Mouse (Mus musculus) embryonic facial prominence, embryonic 13.5 days (tissue): ENCODE results near the gene Cdc45. TPM values are rescaled to one million over a fixed set of nuclear protein-coding genes. Genes with fewer than 3 reads are reported as not detected.

Experiments used
- ATAC-seq: fragments of 200-750 bp; cut with Nextera tagmentation; 2 replicates; pipeline ENCODE4 v1.8.0; 2017; ENCODE audit warnings: low read depth; ENCODE audit not compliant: insufficient number of reproducible peaks, insufficient read depth, low FRiP score, low TSS enrichment
- H3K27ac ChIP-seq: fragments of 300-500 bp; sonication (generic); 2 replicates; pipeline ENCODE4 v1.5.1; 2015; ENCODE audit warnings: moderate library complexity, mild to moderate bottlenecking, inconsistent platforms
- H3K27me3 ChIP-seq: fragments of 300-500 bp; sonication (generic); 2 replicates; pipeline ENCODE4 v1.6.1; 2015; ENCODE audit warnings: mild to moderate bottlenecking, inconsistent platforms
- H3K36me3 ChIP-seq: fragments of 300-500 bp; sonication (generic); 2 replicates; pipeline ENCODE4 v1.6.1; 2015; ENCODE audit warnings: mild to moderate bottlenecking, inconsistent platforms
- H3K4me1 ChIP-seq: fragments of 300-500 bp; sonication (generic); 2 replicates; pipeline ENCODE4 v1.6.1; 2015; ENCODE audit warnings: inconsistent platforms
- H3K4me2 ChIP-seq: fragments of 300-500 bp; sonication (generic); 2 replicates; pipeline ENCODE4 v1.6.1; 2015; ENCODE audit warnings: moderate library complexity, mild to moderate bottlenecking, inconsistent platforms
- H3K4me3 ChIP-seq: fragments of 300-500 bp; sonication (generic); 2 replicates; pipeline ENCODE4 v1.5.1; 2015; ENCODE audit warnings: mild to moderate bottlenecking, inconsistent platforms
- H3K9ac ChIP-seq: fragments of 300-500 bp; sonication (generic); 2 replicates; pipeline ENCODE4 v1.6.1; 2015; ENCODE audit warnings: mild to moderate bottlenecking, inconsistent platforms
- H3K9me3 ChIP-seq: fragments of 300-500 bp; sonication (generic); 2 replicates; pipeline ENCODE4 v1.6.1; 2016; ENCODE audit warnings: inconsistent platforms
- WGBS: fragments of 180-500 bp; shearing (Covaris S2); methylation state at CpG from one replicate; pipeline ENCODE4 v1.1.7; 2015; ENCODE audit warnings: mixed read lengths; 5-methylcytosine and 5-hydroxymethylcytosine counted together
- polyA plus RNA-seq: library from polyadenylated mRNA; unstranded; fragments of >200 nt; fragmentation: Nextera tagmentation; extraction: Ambion mirVana; gene quantifications from 2 replicates; pipeline ENCODE4 v1.2.1, GENCODE M21; 2015

Cdc45 gene
- polyA plus RNA-seq, 1 experiment from 2014 or later: 47.8 TPM

GRCm38 (mm10) chr16:18822925-18823324 lies 11.1 kb upstream of the Cdc45 start:
- no peaks in the 10 kb centered on the region for H3K9me3 ChIP-seq
- WGBS: 88% methylated on average over 4 of the region's 4 CpGs
- H3K27me3 ChIP-seq: no peaks in the 10 kb centered on the region
- peaks cover 96% of the 10 kb centered on the region for H3K36me3 ChIP-seq
- no peak overlapping the region for H3K4me2 ChIP-seq
- H3K27ac ChIP-seq: no peak overlapping the region
- ATAC-seq: no peak
- H3K4me1 ChIP-seq: no peaks in the 10 kb centered on the region
- no peak overlapping the region for H3K9ac ChIP-seq
- H3K4me3 ChIP-seq: no peak overlapping the region

- Histone ChIP-seq H3K36me3 (peaks cover 96% of the 10 kb centered on the region), H3K4me2 (no peak overlapping the region), H3K27ac (no peak overlapping the region), H3K4me3 (no peak overlapping the region), H3K9ac (no peak overlapping the region), H3K4me1 (no peaks in the 10 kb centered on the region), H3K9me3 (no peaks in the 10 kb centered on the region), H3K27me3 (no peaks in the 10 kb centered on the region)
- 85% methylated on average over 1 of the region's 1 CpGs for WGBS
- ATAC-seq: no peak
These were observed 10.6 kb upstream of the Cdc45 start for GRCm38 (mm10) chr16:18822356-18822755.

GRCm38 (mm10) chr16:18812385-18812910 lies 661 bp upstream of the Cdc45 start:
- no peaks in the 10 kb centered on the region for H3K9me3 ChIP-seq
- no peak for ATAC-seq
- H3K4me3 ChIP-seq: peak overlapping the region; percentile 80
- H3K9ac ChIP-seq: peak overlapping the region; percentile 91
- H3K27ac ChIP-seq: peak overlapping the region; percentile 75
- peak overlapping the region; percentile 85 for H3K4me2 ChIP-seq
- no peaks in the 10 kb centered on the region for H3K27me3 ChIP-seq
- WGBS: 2% methylated on average over 31 of the region's 31 CpGs
- H3K36me3 ChIP-seq: peaks cover 44% of the 10 kb centered on the region
- peaks cover 21% of the 10 kb centered on the region for H3K4me1 ChIP-seq

GRCm38 (mm10) chr16:18811032-18811431 lies 755 bp downstream of the Cdc45 start:
- ATAC-seq: peak; percentile 4; the same call in 1 of the 2 replicates
- 8% methylated on average over 5 of the region's 5 CpGs for WGBS
- Histone ChIP-seq H3K9me3 (no peaks in the 10 kb centered on the region), H3K27ac (no peak overlapping the region), H3K4me1 (peaks cover 21% of the 10 kb centered on the region), H3K4me2 (peak overlapping the region; percentile 85), H3K9ac (peak overlapping the region; percentile 91), H3K4me3 (peak overlapping the region; percentile 80), H3K27me3 (no peaks in the 10 kb centered on the region), H3K36me3 (peaks cover 41% of the 10 kb centered on the region)

- Histone ChIP-seq H3K36me3 (peaks cover 43% of the 10 kb centered on the region), H3K27ac (no peak overlapping the region), H3K9ac (0 out of 2 replicates have a peak overlapping the region, but pooled peaks have one; percentile 21), H3K4me2 (no peak overlapping the region), H3K4me3 (no peak overlapping the region), H3K27me3 (no peaks in the 10 kb centered on the region), H3K9me3 (no peaks in the 10 kb centered on the region), H3K4me1 (peaks cover 21% of the 10 kb centered on the region)
- ATAC-seq: no peak
- 85% methylated on average over 5 of the region's 5 CpGs for WGBS
These were observed 2.8 kb downstream of the Cdc45 start for GRCm38 (mm10) chr16:18809001-18809400.

- no peak for ATAC-seq
These were observed 6.0 kb downstream of the Cdc45 start for GRCm38 (mm10) chr16:18805746-18806145.

GRCm38 (mm10) chr16:18798841-18799240 lies 12.9 kb downstream of the Cdc45 start:
- no peak overlapping the region for H3K9ac ChIP-seq
- H3K4me2 ChIP-seq: no peak overlapping the region
- 65% methylated on average over 2 of the region's 2 CpGs for WGBS
- H3K4me3 ChIP-seq: no peak overlapping the region
- H3K9me3 ChIP-seq: no peaks in the 10 kb centered on the region
- H3K36me3 ChIP-seq: peaks cover 82% of the 10 kb centered on the region
- no peaks in the 10 kb centered on the region for H3K4me1 ChIP-seq
- no peak overlapping the region for H3K27ac ChIP-seq
- ATAC-seq: no peak
- H3K27me3 ChIP-seq: no peaks in the 10 kb centered on the region

More at GRCm38 (mm10) chr16:18805746-18806145, 6.0 kb downstream of the Cdc45 start:
- H3K27me3 ChIP-seq: no peaks in the 10 kb centered on the region
- H3K4me2 ChIP-seq: no peak overlapping the region
- no peak overlapping the region for H3K4me3 ChIP-seq
- H3K9ac ChIP-seq: no peak overlapping the region
- H3K27ac ChIP-seq: no peak overlapping the region
- H3K4me1 ChIP-seq: peaks cover 4% of the 10 kb centered on the region; the same call in 1 of the 2 replicates
- peaks cover 59% of the 10 kb centered on the region for H3K36me3 ChIP-seq
- WGBS: 98% methylated on average over 2 of the region's 2 CpGs
- H3K9me3 ChIP-seq: no peaks in the 10 kb centered on the region

GRCm38 (mm10) chr16:18798151-18798550 lies 13.6 kb downstream of the Cdc45 start:
- H3K9ac ChIP-seq: no peak overlapping the region
- ATAC-seq: no peak
- 83% methylated on average over 5 of the region's 5 CpGs for WGBS

GRCm38 (mm10) chr16:18796645-18797044 lies 15.1 kb downstream of the Cdc45 start:
- Histone ChIP-seq H3K9ac (peak overlapping the region; percentile 54; the same call in 1 of the 2 replicates), H3K27ac (no peak overlapping the region; the same call in 1 of the 2 replicates), H3K4me1 (no peaks in the 10 kb centered on the region), H3K36me3 (peaks cover 95% of the 10 kb centered on the region), H3K4me3 (no peak overlapping the region), H3K9me3 (no peaks in the 10 kb centered on the region), H3K27me3 (no peaks in the 10 kb centered on the region), H3K4me2 (no peak overlapping the region)
- WGBS: 80% methylated on average over 7 of the region's 7 CpGs
- ATAC-seq: no peak

More at GRCm38 (mm10) chr16:18798151-18798550, 13.6 kb downstream of the Cdc45 start:
- H3K36me3 ChIP-seq: peaks cover 86% of the 10 kb centered on the region
- H3K4me2 ChIP-seq: no peak overlapping the region
- H3K9me3 ChIP-seq: no peaks in the 10 kb centered on the region
- no peak overlapping the region for H3K27ac ChIP-seq
- no peaks in the 10 kb centered on the region for H3K4me1 ChIP-seq
- no peak overlapping the region for H3K4me3 ChIP-seq
- no peaks in the 10 kb centered on the region for H3K27me3 ChIP-seq

- no peak for ATAC-seq
- no peak overlapping the region for H3K4me3 ChIP-seq
- no peak overlapping the region for H3K4me2 ChIP-seq
- H3K4me1 ChIP-seq: no peaks in the 10 kb centered on the region
- no peak overlapping the region for H3K9ac ChIP-seq
- no peak overlapping the region for H3K27ac ChIP-seq
- no peaks in the 10 kb centered on the region for H3K27me3 ChIP-seq
- no peaks in the 10 kb centered on the region for H3K9me3 ChIP-seq
- H3K36me3 ChIP-seq: peaks cover 95% of the 10 kb centered on the region
- 92% methylated on average over 11 of the region's 11 CpGs for WGBS
These were observed 16.4 kb downstream of the Cdc45 start for GRCm38 (mm10) chr16:18795223-18795899.

- no peak overlapping the region for H3K27ac ChIP-seq
- no peak overlapping the region for H3K4me2 ChIP-seq
- no peaks in the 10 kb centered on the region for H3K27me3 ChIP-seq
- peaks cover 91% of the 10 kb centered on the region for H3K36me3 ChIP-seq
- no peak for ATAC-seq
- H3K4me3 ChIP-seq: no peak overlapping the region
- no peaks in the 10 kb centered on the region for H3K9me3 ChIP-seq
- 90% methylated on average over 10 of the region's 10 CpGs for WGBS
- H3K9ac ChIP-seq: no peak overlapping the region
- no peaks in the 10 kb centered on the region for H3K4me1 ChIP-seq
These were observed 23.0 kb downstream of the Cdc45 start for GRCm38 (mm10) chr16:18788627-18789406.
